Mouse (Mus musculus) midbrain, embryonic 11.5 days (tissue): ENCODE measurements around the gene Tlr3. TPM values are rescaled to one million over a fixed set of nuclear protein-coding genes. Genes with fewer than 3 reads are reported as not detected.

ENCODE experiments used
- ATAC-seq: fragments of 200-750 bp; cut with Nextera tagmentation; 2 replicates; pipeline ENCODE4 v1.8.0; 2017; ENCODE audit warnings: moderate TSS enrichment, moderate library complexity; ENCODE audit not compliant: low FRiP score
- DNase-seq: peaks from one replicate; pipeline ENCODE4 v3.0.0; 2015; ENCODE audit warnings: low spot score; ENCODE audit errors: missing footprints
- H3K27ac ChIP-seq: fragments of 300-500 bp; sonication (generic); 2 replicates; pipeline ENCODE4 v1.5.1; 2014; ENCODE audit warnings: low read depth, low read length
- H3K27me3 ChIP-seq: fragments of 300-500 bp; sonication (generic); 2 replicates; pipeline ENCODE4 v1.6.1; 2014; ENCODE audit warnings: mild to moderate bottlenecking, low read length, moderate library complexity, mixed read lengths; ENCODE audit not compliant: control insufficient read depth, insufficient read depth
- H3K36me3 ChIP-seq: fragments of 300-500 bp; sonication (generic); 2 replicates; pipeline ENCODE4 v1.6.1; 2014; ENCODE audit warnings: mild to moderate bottlenecking, low read length, moderate library complexity, mixed read lengths; ENCODE audit not compliant: control insufficient read depth, insufficient read depth
- H3K4me1 ChIP-seq: fragments of 300-500 bp; sonication (generic); 2 replicates; pipeline ENCODE4 v1.6.1; 2014; ENCODE audit warnings: low read length; ENCODE audit not compliant: control insufficient read depth, insufficient read depth
- H3K4me2 ChIP-seq: fragments of 300-500 bp; sonication (generic); 2 replicates; pipeline ENCODE4 v1.6.1; 2014; ENCODE audit warnings: mild to moderate bottlenecking, moderate library complexity
- H3K4me3 ChIP-seq: fragments of 300-500 bp; sonication (generic); 2 replicates; pipeline ENCODE4 v1.5.1; 2014; ENCODE audit warnings: low read depth, low read length
- H3K9ac ChIP-seq: fragments of 300-500 bp; sonication (generic); 2 replicates; pipeline ENCODE4 v1.6.1; 2014; ENCODE audit warnings: low read length
- H3K9me3 ChIP-seq: fragments of 300-500 bp; sonication (generic); 2 replicates; pipeline ENCODE4 v1.6.1; 2016; ENCODE audit warnings: low read length; ENCODE audit not compliant: control insufficient read depth
- WGBS: fragments of 180-500 bp; shearing (Covaris S2); extraction: QIAGEN DNeasy Blood & Tissue Kit; methylation state at CpG from one replicate; pipeline ENCODE4 v1.1.7; 2014; 5-methylcytosine and 5-hydroxymethylcytosine counted together
- polyA plus RNA-seq: library from polyadenylated mRNA; unstranded; fragments of >200 nt; fragmentation: Nextera tagmentation; extraction: Ambion mirVana; gene quantifications from 2 replicates; pipeline ENCODE4 v1.2.1, GENCODE M21; 2014

Tlr3 gene
- polyA plus RNA-seq, 1 experiment from 2014 or later, result 1.3 TPM

GRCm38 (mm10) chr8:45410146-45410880, 567 bp downstream of the Tlr3 start:
- Histone ChIP-seq H3K4me2 (peak overlapping the region; percentile 46), H3K27me3 (no peaks in the 10 kb centered on the region), H3K4me1 (no peaks in the 10 kb centered on the region), H3K4me3 (peak overlapping the region; percentile 16; the same call in 1 of the 2 replicates), H3K9me3 (no peaks in the 10 kb centered on the region), H3K36me3 (no peaks in the 10 kb centered on the region), H3K27ac (no peak overlapping the region), H3K9ac (peak overlapping the region; percentile 34; the same call in 1 of the 2 replicates)
- DNase-seq (peak; percentile 92), ATAC-seq (peak; percentile 92)
- WGBS, result 10% methylated on average over 18 of the region's 18 CpGs

DNA sequence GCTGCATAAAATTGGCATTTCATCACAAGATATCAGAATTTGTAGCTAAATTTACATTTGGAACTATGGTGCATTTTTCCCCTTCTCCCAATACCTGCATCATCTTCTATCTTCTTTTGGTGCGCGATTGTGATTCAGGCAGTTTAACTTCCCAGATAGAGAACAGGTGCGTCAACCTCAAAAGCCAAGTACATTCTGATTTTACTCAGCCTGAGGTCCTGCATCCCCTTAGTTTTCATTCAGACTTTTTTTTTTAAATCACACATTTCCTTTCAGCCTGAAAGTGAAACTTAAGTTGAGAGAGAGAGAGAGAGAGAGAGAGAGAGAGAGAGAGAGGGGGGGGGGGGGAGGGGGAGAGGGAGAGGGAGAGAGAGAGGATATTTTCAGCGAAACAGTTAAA, 1.2 kb downstream of the Tlr3 start:
- DNase-seq, result no peak
- Histone ChIP-seq H3K27me3 (no peaks in the 10 kb centered on the region), H3K4me3 (peak overlapping the region; percentile 16; the same call in 1 of the 2 replicates), H3K9ac (no peak overlapping the region; the same call in 1 of the 2 replicates), H3K27ac (no peak overlapping the region), H3K4me2 (peak overlapping the region; percentile 46; the same call in 1 of the 2 replicates), H3K9me3 (no peaks in the 10 kb centered on the region), H3K36me3 (no peaks in the 10 kb centered on the region), H3K4me1 (no peaks in the 10 kb centered on the region)
- peak; percentile 42; the same call in 1 of the 2 replicates for ATAC-seq
- WGBS, result 53% methylated on average over 4 of the region's 4 CpGs

DNA sequence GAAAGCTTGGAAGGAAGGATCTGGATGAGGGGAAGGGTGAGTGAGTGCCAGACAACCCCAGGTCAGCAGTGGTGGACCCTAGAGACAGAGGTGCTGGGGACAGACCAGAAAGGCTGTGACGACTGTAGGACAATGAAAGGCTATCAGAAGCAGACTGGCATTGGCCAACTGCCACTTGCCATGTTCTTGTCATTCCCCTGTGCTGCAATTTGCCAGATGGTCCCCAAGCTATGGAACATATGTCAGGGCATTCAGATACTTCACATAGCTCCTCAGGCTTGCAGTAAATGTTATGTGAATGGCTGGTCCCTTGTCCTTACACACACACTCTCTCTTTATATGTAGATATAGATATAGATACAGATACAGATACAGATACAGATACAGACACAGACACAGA, 27.6 kb downstream of the Tlr3 start:
- H3K4me2 ChIP-seq, result no peak overlapping the region
- DNase-seq (no peak), ATAC-seq (no peak)
- WGBS, result 73% methylated on average over 1 of the region's 1 CpGs
- no peak overlapping the region for H3K4me3 ChIP-seq
- H3K4me1 ChIP-seq, result peaks cover 7% of the 10 kb centered on the region; the same call in 1 of the 2 replicates
- H3K9me3 ChIP-seq, result no peaks in the 10 kb centered on the region
- H3K27me3 ChIP-seq, result no peaks in the 10 kb centered on the region; the same call in 1 of the 2 replicates
- H3K27ac ChIP-seq, result no peak overlapping the region
- H3K9ac ChIP-seq, result no peak overlapping the region
- no peaks in the 10 kb centered on the region for H3K36me3 ChIP-seq

- H3K27ac ChIP-seq, result no peak within 1 kb of the TSS
- H3K4me2 ChIP-seq, result peak within 1 kb of the TSS; percentile 92
- 2% methylated on average over 6 of the region's 6 CpGs for WGBS
- H3K27me3 ChIP-seq, result no peaks in the 10 kb centered on the region; the same call in 1 of the 2 replicates
- DNase-seq (no peak), ATAC-seq (peak; percentile 86)
- peak within 1 kb of the TSS; percentile 35 for H3K4me3 ChIP-seq
- peaks cover 7% of the 10 kb centered on the region; the same call in 1 of the 2 replicates for H3K4me1 ChIP-seq
- no peaks in the 10 kb centered on the region for H3K9me3 ChIP-seq
- no peaks in the 10 kb centered on the region for H3K36me3 ChIP-seq
- peak within 1 kb of the TSS; percentile 48 for H3K9ac ChIP-seq
These were observed 28.9 kb downstream of the Tlr3 start, which contains the start of gene Fam149a for GRCm38 (mm10) chr8:45381963-45382347. Fam149a (minus strand) TSS chr8:45382291.

DNA sequence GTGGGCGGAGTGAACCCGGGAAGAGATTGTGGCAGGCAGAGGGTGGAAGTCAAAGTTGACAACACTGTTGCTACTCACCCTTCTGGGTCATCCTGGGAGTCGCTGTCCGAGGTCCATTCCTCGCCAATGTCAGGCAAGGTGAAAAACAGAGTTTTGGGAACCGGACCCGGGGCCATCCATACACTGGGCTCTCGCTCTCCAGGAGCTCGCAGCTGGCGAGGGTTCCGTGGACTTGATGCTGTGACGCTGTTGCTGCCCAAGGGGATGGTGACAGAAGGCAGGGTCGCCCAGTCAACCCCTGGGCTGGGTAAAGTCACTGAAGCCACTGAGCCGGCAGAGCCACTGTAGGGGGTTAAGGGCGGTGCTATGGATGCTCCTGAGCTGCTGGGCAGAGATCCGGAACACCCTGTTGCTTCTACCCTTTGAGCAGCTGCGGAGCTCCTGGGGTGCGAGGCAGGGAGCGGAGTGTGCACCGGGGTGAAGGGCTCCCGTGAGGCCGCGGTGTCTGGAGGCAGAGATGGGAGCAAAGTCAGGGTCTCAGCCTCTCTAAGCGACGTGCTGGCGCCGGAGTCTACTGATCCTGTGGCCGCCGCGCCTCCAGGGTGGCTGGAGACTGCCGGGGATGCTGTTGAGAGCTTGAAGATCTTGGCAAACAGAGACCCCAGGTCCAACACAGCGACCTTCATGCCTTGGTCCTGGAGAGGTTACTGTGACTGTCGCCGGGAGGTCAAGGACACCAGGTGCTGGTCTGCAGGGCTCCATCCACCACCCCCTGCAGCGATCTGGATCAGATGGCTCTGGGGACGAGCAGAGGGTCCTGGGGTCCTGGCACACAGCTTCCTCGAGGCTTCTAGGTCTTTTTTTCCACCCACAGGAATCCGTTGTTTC, 29.6 kb downstream of the Tlr3 start:
- peak; percentile 63; the same call in 1 of the 2 replicates for ATAC-seq
- Histone ChIP-seq H3K4me1 (peaks cover 7% of the 10 kb centered on the region; the same call in 1 of the 2 replicates), H3K9ac (peak overlapping the region; percentile 48), H3K27me3 (no peaks in the 10 kb centered on the region; the same call in 1 of the 2 replicates), H3K4me3 (peak overlapping the region; percentile 35), H3K4me2 (peak overlapping the region; percentile 92), H3K9me3 (no peaks in the 10 kb centered on the region), H3K27ac (no peak overlapping the region), H3K36me3 (no peaks in the 10 kb centered on the region)
- WGBS, result 1% methylated on average over 38 of the region's 38 CpGs
- peak; percentile 94 for DNase-seq

- Histone ChIP-seq H3K27ac (no peak overlapping the region), H3K4me1 (peaks cover 7% of the 10 kb centered on the region; the same call in 1 of the 2 replicates), H3K4me3 (no peak overlapping the region), H3K27me3 (no peaks in the 10 kb centered on the region; the same call in 1 of the 2 replicates), H3K4me2 (peak overlapping the region; percentile 92; the same call in 1 of the 2 replicates), H3K36me3 (no peaks in the 10 kb centered on the region), H3K9ac (no peak overlapping the region), H3K9me3 (no peaks in the 10 kb centered on the region)
- ATAC-seq (no peak), DNase-seq (peak; percentile 85)
- WGBS, result 7% methylated on average over 4 of the region's 4 CpGs
These were observed 30.3 kb downstream of the Tlr3 start for GRCm38 (mm10) chr8:45380598-45380997.

DNA sequence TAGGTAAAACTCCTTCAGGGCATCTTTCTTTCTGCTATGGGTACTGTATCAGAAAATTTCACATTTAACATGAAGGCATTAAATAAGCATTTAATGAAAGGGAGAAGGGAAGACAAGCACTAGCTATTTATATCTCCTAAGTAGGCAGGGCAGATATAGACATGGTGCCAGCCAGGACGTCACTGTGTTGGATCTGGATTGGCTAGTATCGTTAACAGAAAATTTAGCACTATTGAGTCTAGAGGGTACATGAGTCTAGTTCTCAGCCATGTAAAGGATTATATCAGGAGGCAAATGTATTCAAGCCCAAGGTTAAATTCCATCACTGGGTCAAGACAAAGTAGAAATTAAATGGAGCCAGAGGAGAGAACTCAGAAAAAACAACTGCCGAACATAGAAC, 36.8 kb downstream of the Tlr3 start:
- no peaks in the 10 kb centered on the region for H3K4me1 ChIP-seq
- no peak overlapping the region for H3K27ac ChIP-seq
- H3K27me3 ChIP-seq, result no peaks in the 10 kb centered on the region
- no peak for DNase-seq
- no peak overlapping the region for H3K4me3 ChIP-seq
- H3K9ac ChIP-seq, result no peak overlapping the region
- no peaks in the 10 kb centered on the region for H3K9me3 ChIP-seq
- no peaks in the 10 kb centered on the region for H3K36me3 ChIP-seq
- ATAC-seq, result no peak
- no peak overlapping the region for H3K4me2 ChIP-seq
- 87% methylated on average over 3 of the region's 3 CpGs for WGBS

DNA sequence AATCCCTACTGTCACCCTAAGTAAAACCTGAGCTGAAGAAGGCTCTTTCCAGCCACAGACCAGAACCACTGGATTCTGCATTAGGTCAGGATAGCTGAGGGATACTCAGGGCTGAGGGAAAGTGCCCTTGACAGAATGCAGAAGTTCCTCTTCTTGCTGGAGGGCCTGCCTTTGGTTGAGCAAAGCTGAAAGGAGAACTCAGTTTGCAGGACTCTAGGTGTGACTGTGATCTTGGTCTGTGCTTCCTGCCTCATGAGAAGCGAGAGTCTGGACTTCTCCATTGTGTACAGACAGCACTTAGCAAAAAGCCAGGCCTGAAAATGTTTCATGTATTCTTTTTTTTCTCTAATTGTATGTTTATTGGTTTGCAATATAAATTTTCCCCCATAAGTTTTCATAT, 43.7 kb downstream of the Tlr3 start:
- Histone ChIP-seq H3K4me3 (no peak overlapping the region), H3K4me2 (no peak overlapping the region), H3K27ac (no peak overlapping the region), H3K9ac (no peak overlapping the region), H3K9me3 (no peaks in the 10 kb centered on the region), H3K4me1 (no peaks in the 10 kb centered on the region), H3K27me3 (no peaks in the 10 kb centered on the region), H3K36me3 (no peaks in the 10 kb centered on the region)
- DNase-seq, result no peak
- no peak for ATAC-seq
- WGBS, result 76% methylated on average over 1 of the region's 1 CpGs
